Mouse (Mus musculus) C2C12 (cell line): ENCODE results near the gene Hmx1.

Experiments used
- CEBPB ChIP-seq: IDR thresholded peaks from one replicate; pipeline ENCODE4 v1.6.1; 2011; ENCODE audit warnings: low read depth, mild to moderate bottlenecking, control low read depth, moderate library complexity
- CTCF ChIP-seq: IDR thresholded peaks from one replicate; pipeline ENCODE4 v1.5.1; 2011; ENCODE audit not compliant: control insufficient read depth, insufficient read depth, insufficient read length
- MYOG ChIP-seq: IDR thresholded peaks from one replicate; pipeline ENCODE4 v1.6.1; 2011; ENCODE audit not compliant: control insufficient read depth, insufficient read length; ENCODE audit errors: extremely low read depth
- USF1 ChIP-seq: IDR thresholded peaks from one replicate; pipeline ENCODE4 v1.6.1; 2011; ENCODE audit warnings: low read depth, mild to moderate bottlenecking, control low read depth, moderate library complexity

DNA sequence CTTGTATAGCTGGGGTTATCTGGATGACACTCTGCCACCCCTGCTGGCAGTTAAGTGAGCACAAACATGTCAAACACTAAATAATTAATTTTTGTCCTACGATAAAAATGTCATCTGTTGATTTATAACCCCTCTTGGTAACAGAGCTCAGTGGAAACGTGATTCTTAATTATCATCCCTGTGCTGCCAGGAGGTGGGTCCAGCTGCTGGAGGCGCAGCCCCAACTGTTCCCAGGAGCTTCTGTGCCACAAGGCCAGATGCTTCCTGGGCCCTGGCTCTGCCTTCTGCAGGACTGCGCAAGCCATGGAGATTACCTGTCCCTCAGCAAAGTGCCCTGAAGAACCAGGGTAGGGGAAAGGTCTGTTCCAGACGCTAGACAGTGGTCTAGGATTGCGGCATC lies 43.2 kb downstream of the Hmx1 start:
- TF ChIP-seq CTCF (no peak), MYOG (no peak), USF1 (no peak), CEBPB (no peak)
